Mouse (Mus musculus): ENCODE results near the gene Bach2. TPM values are rescaled to one million over a fixed set of nuclear protein-coding genes. Genes with fewer than 3 reads are reported as not detected.

The Bach2 gene
- polyA plus RNA-seq, 1 experiment from 2014 or later = 13.4 TPM

DNA sequence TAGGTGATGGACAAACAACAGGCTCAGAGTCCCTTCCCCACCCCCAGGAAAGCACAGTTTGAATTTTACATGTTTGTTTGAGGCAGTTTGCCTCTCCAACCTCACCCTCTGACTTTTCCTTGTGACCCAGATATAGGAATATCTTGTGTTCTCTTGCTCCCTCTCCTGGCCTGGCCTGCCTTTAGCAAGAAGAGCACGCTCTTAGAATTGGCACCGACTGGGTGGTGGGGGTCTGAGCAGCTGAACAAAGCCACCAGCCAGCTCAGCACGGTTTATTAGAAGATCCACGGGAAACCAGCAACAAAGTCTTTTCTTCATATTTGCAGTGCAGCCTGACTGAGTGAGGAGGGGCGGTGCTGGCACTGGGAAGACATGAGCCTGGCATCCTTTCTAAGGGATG, 299.5 kb downstream of the Bach2 start:
- Histone ChIP-seq H3K27me3 (ENCODE audit: insufficient read depth, poor library complexity, severe bottlenecking) (no peaks in the 10 kb centered on the region), H3K27ac (peak overlapping the region; percentile 79)
- 10% methylated on average over 5 of the region's 5 CpGs for WGBS

GRCm38 (mm10) chr4:32538488-32538887, 299.9 kb downstream of the Bach2 start:
- Histone ChIP-seq H3K4me3 (no peak overlapping the region), H3K27me3 (ENCODE audit: insufficient read depth, poor library complexity, severe bottlenecking) (no peaks in the 10 kb centered on the region), H3K9me3 (no peaks in the 10 kb centered on the region), H3K36me3 (no peaks in the 10 kb centered on the region), H3K27ac (peak overlapping the region; percentile 79), H3K4me1 (replicated peaks) (peaks cover 37% of the 10 kb centered on the region)
- 78% methylated on average over 4 of the region's 4 CpGs for WGBS
- DNase-seq (ENCODE audit: low spot score) = no peak

More for the DNA sequence above, 299.5 kb downstream of the Bach2 start:
- H3K9me3 ChIP-seq = no peaks in the 10 kb centered on the region
- no peak overlapping the region for H3K4me3 ChIP-seq
- no peaks in the 10 kb centered on the region for H3K36me3 ChIP-seq
- peaks cover 41% of the 10 kb centered on the region for H3K4me1 ChIP-seq (replicated peaks)
- peak; percentile 79 for DNase-seq (ENCODE audit: low spot score)

GRCm38 (mm10) chr4:32538987-32539386, 300.4 kb downstream of the Bach2 start:
- WGBS = 84% methylated on average over 11 of the region's 11 CpGs
- Histone ChIP-seq H3K4me3 (no peak overlapping the region), H3K27me3 (ENCODE audit: insufficient read depth, poor library complexity, severe bottlenecking) (no peaks in the 10 kb centered on the region), H3K9me3 (no peaks in the 10 kb centered on the region), H3K36me3 (no peaks in the 10 kb centered on the region), H3K27ac (peak overlapping the region; percentile 54; the same call in 1 of the 2 replicates), H3K4me1 (replicated peaks) (peaks cover 32% of the 10 kb centered on the region)
- DNase-seq (ENCODE audit: low spot score) = no peak

- Histone ChIP-seq H3K36me3 (no peaks in the 10 kb centered on the region), H3K27ac (no peak overlapping the region), H3K9me3 (no peaks in the 10 kb centered on the region), H3K27me3 (ENCODE audit: insufficient read depth, poor library complexity, severe bottlenecking) (no peaks in the 10 kb centered on the region), H3K4me1 (replicated peaks) (no peaks in the 10 kb centered on the region), H3K4me3 (no peak overlapping the region)
- 89% methylated on average over 14 of the region's 14 CpGs for WGBS
- no peak for DNase-seq (ENCODE audit: low spot score)
Observed at GRCm38 (mm10) chr4:32544821-32545545, 306.4 kb downstream of the Bach2 start.

DNA sequence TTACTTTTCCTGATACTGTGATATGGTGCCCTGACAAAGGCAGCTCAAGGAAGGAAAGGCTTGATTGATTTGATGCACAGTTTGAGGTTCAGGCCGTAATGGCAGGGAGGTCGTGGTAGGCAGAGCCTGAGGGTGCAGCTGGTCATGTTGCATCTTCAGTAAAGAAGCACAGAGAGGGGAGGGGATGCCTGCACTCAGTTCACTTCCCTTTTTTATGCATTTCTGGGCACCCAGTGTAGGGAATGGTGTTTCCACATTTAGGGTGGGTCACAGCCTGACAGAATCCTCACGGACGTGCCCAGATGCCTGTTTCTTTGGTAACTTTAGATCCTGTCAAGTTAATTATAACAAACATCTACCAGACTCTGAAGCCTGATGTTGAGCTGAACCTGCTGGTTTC, 306.9 kb downstream of the Bach2 start:
- Histone ChIP-seq H3K9me3 (no peaks in the 10 kb centered on the region), H3K4me1 (replicated peaks) (no peaks in the 10 kb centered on the region), H3K4me3 (no peak overlapping the region), H3K36me3 (no peaks in the 10 kb centered on the region), H3K27me3 (ENCODE audit: insufficient read depth, poor library complexity, severe bottlenecking) (no peaks in the 10 kb centered on the region), H3K27ac (no peak overlapping the region)
- DNase-seq (ENCODE audit: low spot score) = no peak
- 78% methylated on average over 4 of the region's 4 CpGs for WGBS

DNA sequence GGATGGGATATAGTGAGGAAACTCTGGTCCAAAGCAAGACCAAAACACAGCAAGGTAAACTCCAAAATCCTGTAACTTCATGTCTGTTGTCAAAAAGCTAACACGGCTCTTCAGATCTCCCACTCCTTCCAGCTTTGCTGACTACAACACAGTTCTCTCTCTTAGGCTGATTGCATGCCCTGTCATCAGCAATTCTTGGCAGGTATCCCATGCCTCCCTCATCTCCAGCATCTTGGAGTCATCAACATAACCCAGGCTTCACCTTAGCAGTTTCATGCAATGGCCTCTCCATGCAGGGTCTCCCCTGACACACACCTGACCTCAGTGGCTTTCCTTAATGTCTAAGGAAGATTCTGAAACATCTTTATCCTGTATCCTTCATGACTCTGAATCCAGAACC, 310.5 kb downstream of the Bach2 start:
- DNase-seq (ENCODE audit: low spot score) = no peak
- no peaks in the 10 kb centered on the region for H3K9me3 ChIP-seq
- H3K27me3 ChIP-seq (ENCODE audit: insufficient read depth, poor library complexity, severe bottlenecking) = no peaks in the 10 kb centered on the region
- no peak overlapping the region for H3K4me3 ChIP-seq
- H3K4me1 ChIP-seq (replicated peaks) = no peaks in the 10 kb centered on the region
- 90% methylated on average over 1 of the region's 1 CpGs for WGBS
- H3K36me3 ChIP-seq = no peaks in the 10 kb centered on the region
- no peak overlapping the region for H3K27ac ChIP-seq

GRCm38 (mm10) chr4:32551337-32551736, 312.7 kb downstream of the Bach2 start:
- no peaks in the 10 kb centered on the region for H3K27me3 ChIP-seq (ENCODE audit: insufficient read depth, poor library complexity, severe bottlenecking)
- H3K4me1 ChIP-seq (replicated peaks) = no peaks in the 10 kb centered on the region
- peak; percentile 33 for DNase-seq (ENCODE audit: low spot score)
- H3K36me3 ChIP-seq = no peaks in the 10 kb centered on the region
- no peak overlapping the region for H3K4me3 ChIP-seq
- WGBS = 49% methylated on average over 4 of the region's 4 CpGs
- no peaks in the 10 kb centered on the region for H3K9me3 ChIP-seq
- H3K27ac ChIP-seq = no peak overlapping the region

GRCm38 (mm10) chr4:32555506-32555905, 316.9 kb downstream of the Bach2 start:
- Histone ChIP-seq H3K27ac (no peak overlapping the region), H3K4me3 (no peak overlapping the region), H3K9me3 (no peaks in the 10 kb centered on the region), H3K4me1 (replicated peaks) (peaks cover 7% of the 10 kb centered on the region), H3K36me3 (no peaks in the 10 kb centered on the region), H3K27me3 (ENCODE audit: insufficient read depth, poor library complexity, severe bottlenecking) (no peaks in the 10 kb centered on the region)
- DNase-seq (ENCODE audit: low spot score) = no peak
- WGBS = 96% methylated on average over 7 of the region's 7 CpGs

DNA sequence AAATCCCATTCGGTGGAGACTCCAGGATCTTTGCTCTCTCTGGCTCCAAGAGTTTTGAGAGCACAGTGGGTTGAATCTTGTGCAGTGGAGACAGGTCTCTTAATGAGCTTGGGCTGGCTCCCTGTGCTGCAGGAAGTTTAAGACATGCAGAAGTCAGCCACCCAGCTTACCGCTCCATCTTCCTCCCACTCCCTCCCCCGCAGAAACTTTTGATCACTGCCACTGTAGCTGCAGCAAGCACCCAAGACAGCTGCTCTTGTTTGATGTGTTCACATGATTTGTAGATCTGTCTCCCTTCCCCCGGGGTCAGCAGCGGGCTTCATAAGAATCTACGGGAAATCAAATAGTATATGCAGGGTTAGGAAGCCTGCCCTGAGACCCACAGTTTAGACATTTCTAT, 321.6 kb downstream of the Bach2 start:
- 65% methylated on average over 6 of the region's 6 CpGs for WGBS
- Histone ChIP-seq H3K9me3 (no peaks in the 10 kb centered on the region), H3K27me3 (ENCODE audit: insufficient read depth, poor library complexity, severe bottlenecking) (no peaks in the 10 kb centered on the region), H3K36me3 (peaks cover 29% of the 10 kb centered on the region), H3K4me3 (no peak overlapping the region), H3K4me1 (replicated peaks) (peaks cover 26% of the 10 kb centered on the region), H3K27ac (peak overlapping the region; percentile 30)
- DNase-seq (ENCODE audit: low spot score) = no peak

- no peaks in the 10 kb centered on the region for H3K9me3 ChIP-seq
- no peak overlapping the region for H3K4me3 ChIP-seq
- 50% methylated on average over 8 of the region's 8 CpGs for WGBS
- peaks cover 29% of the 10 kb centered on the region for H3K36me3 ChIP-seq
- H3K27me3 ChIP-seq (ENCODE audit: insufficient read depth, poor library complexity, severe bottlenecking) = no peaks in the 10 kb centered on the region
- peak overlapping the region; percentile 78 for H3K27ac ChIP-seq
- H3K4me1 ChIP-seq (replicated peaks) = peaks cover 26% of the 10 kb centered on the region
- peak; percentile 41 for DNase-seq (ENCODE audit: low spot score)
Observed at GRCm38 (mm10) chr4:32560724-32561554, 322.3 kb downstream of the Bach2 start.

DNA sequence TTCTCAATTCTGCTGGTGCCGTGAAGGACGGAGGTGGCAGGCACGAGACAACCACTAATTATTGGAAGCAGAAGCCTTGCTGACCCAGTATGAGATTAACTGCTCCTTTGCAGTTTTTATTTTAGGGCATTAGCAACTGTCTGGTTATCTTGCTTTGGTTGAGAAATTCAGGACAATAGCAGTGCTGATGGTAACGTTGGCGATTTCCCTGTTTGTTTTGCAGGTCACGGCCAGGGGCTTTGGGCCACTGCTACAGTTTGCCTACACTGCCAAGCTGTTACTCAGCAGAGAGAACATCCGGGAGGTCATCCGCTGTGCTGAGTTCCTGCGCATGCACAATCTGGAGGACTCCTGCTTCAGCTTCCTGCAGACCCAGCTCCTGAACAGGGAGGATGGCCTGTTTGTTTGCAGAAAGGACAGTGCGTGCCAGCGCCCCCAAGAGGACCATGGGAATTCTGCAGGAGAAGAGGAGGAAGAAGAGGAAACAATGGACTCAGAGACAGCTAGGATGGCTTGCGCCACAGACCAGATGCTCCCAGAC, 323.0 kb downstream of the Bach2 start:
- H3K4me3 ChIP-seq = no peak overlapping the region
- peak; percentile 61 for DNase-seq (ENCODE audit: low spot score)
- H3K27me3 ChIP-seq (ENCODE audit: insufficient read depth, poor library complexity, severe bottlenecking) = no peaks in the 10 kb centered on the region
- peaks cover 35% of the 10 kb centered on the region for H3K36me3 ChIP-seq
- H3K4me1 ChIP-seq (replicated peaks) = peaks cover 26% of the 10 kb centered on the region
- 50% methylated on average over 12 of the region's 12 CpGs for WGBS
- peak overlapping the region; percentile 78 for H3K27ac ChIP-seq
- no peaks in the 10 kb centered on the region for H3K9me3 ChIP-seq

- DNase-seq (ENCODE audit: low spot score) = no peak
- 95% methylated on average over 35 of the region's 35 CpGs for WGBS
- no peak overlapping the region for H3K4me3 ChIP-seq
- no peaks in the 10 kb centered on the region for H3K27me3 ChIP-seq (ENCODE audit: insufficient read depth, poor library complexity, severe bottlenecking)
- peaks cover 26% of the 10 kb centered on the region for H3K4me1 ChIP-seq (replicated peaks)
- no peaks in the 10 kb centered on the region for H3K9me3 ChIP-seq
- H3K27ac ChIP-seq = peak overlapping the region; percentile 78
- peaks cover 35% of the 10 kb centered on the region for H3K36me3 ChIP-seq
Observed at GRCm38 (mm10) chr4:32562319-32563115, 323.9 kb downstream of the Bach2 start.

All from hindbrain, embryonic 10.5 days (tissue).